Mouse (Mus musculus) gastrocnemius, adult 8-10 months (tissue): Measurements from ENCODE around the gene Kbtbd2. TPM values are rescaled to one million over a fixed set of nuclear protein-coding genes. Genes with fewer than 3 reads are reported as not detected.

Source experiments
- DNase-seq, 2 experiments: peaks; one replicate each; pipeline ENCODE4 v3.0.0; 2022; ENCODE audit warnings: low spot score in 2 of 2
- total RNA-seq, 4 experiments: library from RNA; stranded (reverse); gene quantifications; 2 replicates each; pipeline ENCODE4 v1.2.4; 2022

Gene Kbtbd2
- 10 to 100 TPM; 22.5 to 29.1 (median 23.6) TPM for total RNA-seq

GRCm38 (mm10) chr6:56797311-56798151 lies at the start of gene Kbtbd2:
Kbtbd2 (minus strand) TSS chr6:56797813.
- DNase-seq = peak; percentile 85 to 92

GRCm38 (mm10) chr6:56844365-56844764 lies 46.8 kb upstream of the Kbtbd2 start:
- no peak for DNase-seq

- no peak for DNase-seq
Observed at GRCm38 (mm10) chr6:56843229-56843628, 45.6 kb upstream of the Kbtbd2 start.

GRCm38 (mm10) chr6:56837621-56838020 lies 40.0 kb upstream of the Kbtbd2 start:
- no peak for DNase-seq

- DNase-seq = no peak
Observed at GRCm38 (mm10) chr6:56837166-56837565, 39.6 kb upstream of the Kbtbd2 start.

GRCm38 (mm10) chr6:56835532-56835931 lies 37.9 kb upstream of the Kbtbd2 start:
- DNase-seq = no peak

- DNase-seq = no peak
Observed at GRCm38 (mm10) chr6:56834769-56835168, 37.2 kb upstream of the Kbtbd2 start.

GRCm38 (mm10) chr6:56832830-56833229 lies 35.2 kb upstream of the Kbtbd2 start:
- DNase-seq = no peak

- no peak for DNase-seq
Observed at GRCm38 (mm10) chr6:56832407-56832796, 34.8 kb upstream of the Kbtbd2 start.

GRCm38 (mm10) chr6:56831697-56832406 lies 34.2 kb upstream of the Kbtbd2 start, which contains the start of gene Fkbp9:
Fkbp9 (plus strand) TSS chr6:56832059.
- peak; percentile 76 to 79 for DNase-seq

GRCm38 (mm10) chr6:56825657-56826056 lies 28.0 kb upstream of the Kbtbd2 start:
- DNase-seq = no peak

- DNase-seq = no peak
Observed at GRCm38 (mm10) chr6:56819124-56819487, 21.5 kb upstream of the Kbtbd2 start.

GRCm38 (mm10) chr6:56818436-56819123 lies 21.0 kb upstream of the Kbtbd2 start:
- DNase-seq = no peak

GRCm38 (mm10) chr6:56813332-56813731 lies 15.7 kb upstream of the Kbtbd2 start:
- no peak for DNase-seq

- no peak for DNase-seq
Observed at GRCm38 (mm10) chr6:56808656-56809055, 11.0 kb upstream of the Kbtbd2 start.

GRCm38 (mm10) chr6:56806195-56806594 lies 8.6 kb upstream of the Kbtbd2 start:
- no peak for DNase-seq

GRCm38 (mm10) chr6:56805026-56805425 lies 7.4 kb upstream of the Kbtbd2 start:
- DNase-seq = no peak

GRCm38 (mm10) chr6:56798152-56798465 lies 496 bp upstream of the Kbtbd2 start:
- DNase-seq = no peak

GRCm38 (mm10) chr6:56796668-56797141 lies 908 bp downstream of the Kbtbd2 start:
- no peak for DNase-seq

GRCm38 (mm10) chr6:56796232-56796631 lies 1.4 kb downstream of the Kbtbd2 start:
- no peak for DNase-seq

- DNase-seq = no peak
Observed at GRCm38 (mm10) chr6:56794834-56795233, 2.8 kb downstream of the Kbtbd2 start.

- no peak for DNase-seq
Observed at GRCm38 (mm10) chr6:56789336-56789735, 8.3 kb downstream of the Kbtbd2 start.
